Mouse (Mus musculus) limb, embryonic 11.5 days (tissue): ENCODE measurements around the gene Olfr1281. TPM values are rescaled to one million over a fixed set of nuclear protein-coding genes. Genes with fewer than 3 reads are reported as not detected.
"Not testable (repeated sequence)": the region's sequence is repeated elsewhere in the genome, so short reads cannot be mapped to it uniquely, and the experiment has no call there.

Source experiments
- ATAC-seq: fragments of 200-750 bp; cut with Nextera tagmentation; 2 replicates; pipeline ENCODE4 v1.8.0; 2017; ENCODE audit warnings: low read depth; ENCODE audit not compliant: insufficient number of reproducible peaks, low FRiP score, low TSS enrichment
- DNase-seq: peaks from one replicate; pipeline ENCODE4 v3.0.0-alpha.2; 2015; ENCODE audit warnings: low spot score
- H3K27ac ChIP-seq: fragments of 300-500 bp; sonication (generic); replicated peaks from 2 replicates; pipeline ENCODE4 v1.5.1; 2014; ENCODE audit warnings: low read depth, mild to moderate bottlenecking, low read length
- H3K27me3 ChIP-seq: fragments of 300-500 bp; sonication (generic); 2 replicates; pipeline ENCODE4 v1.6.1; 2014; ENCODE audit warnings: mild to moderate bottlenecking, low read length, mixed read lengths; ENCODE audit not compliant: control insufficient read depth, insufficient read depth
- H3K36me3 ChIP-seq: fragments of 300-500 bp; sonication (generic); 2 replicates; pipeline ENCODE4 v1.6.1; 2014; ENCODE audit warnings: mild to moderate bottlenecking, low read length, moderate library complexity, mixed read lengths; ENCODE audit not compliant: control insufficient read depth, insufficient read depth
- H3K4me1 ChIP-seq: fragments of 300-500 bp; sonication (generic); 2 replicates; pipeline ENCODE4 v1.6.1; 2014; ENCODE audit warnings: low read length, mixed read lengths; ENCODE audit not compliant: control insufficient read depth, insufficient read depth
- H3K4me2 ChIP-seq: fragments of 300-500 bp; sonication (generic); 2 replicates; pipeline ENCODE4 v1.6.1; 2014; ENCODE audit warnings: low read depth, mild to moderate bottlenecking, moderate library complexity; ENCODE audit not compliant: severe bottlenecking
- H3K4me3 ChIP-seq: fragments of 300-500 bp; sonication (generic); 2 replicates; pipeline ENCODE4 v1.5.1; 2014; ENCODE audit warnings: low read depth, low read length
- H3K9ac ChIP-seq: fragments of 300-500 bp; sonication (generic); 2 replicates; pipeline ENCODE4 v1.6.1; 2014; ENCODE audit warnings: mild to moderate bottlenecking, low read length
- H3K9me3 ChIP-seq: fragments of 300-500 bp; sonication (generic); 2 replicates; pipeline ENCODE4 v1.6.1; 2016; ENCODE audit warnings: low read length; ENCODE audit not compliant: control insufficient read depth
- WGBS: fragments of 180-500 bp; shearing (Covaris S2); extraction: QIAGEN DNeasy Blood & Tissue Kit; methylation state at CpG from one replicate; pipeline ENCODE4 v1.1.7; 2014; 5-methylcytosine and 5-hydroxymethylcytosine counted together
- polyA plus RNA-seq: library from polyadenylated mRNA; unstranded; fragments of >200 nt; fragmentation: Nextera tagmentation; extraction: Ambion mirVana; gene quantifications from 2 replicates; pipeline ENCODE4 v1.2.1, GENCODE M21; 2014

The Olfr1281 gene
- polyA plus RNA-seq, result not detected in 2 replicates

DNA sequence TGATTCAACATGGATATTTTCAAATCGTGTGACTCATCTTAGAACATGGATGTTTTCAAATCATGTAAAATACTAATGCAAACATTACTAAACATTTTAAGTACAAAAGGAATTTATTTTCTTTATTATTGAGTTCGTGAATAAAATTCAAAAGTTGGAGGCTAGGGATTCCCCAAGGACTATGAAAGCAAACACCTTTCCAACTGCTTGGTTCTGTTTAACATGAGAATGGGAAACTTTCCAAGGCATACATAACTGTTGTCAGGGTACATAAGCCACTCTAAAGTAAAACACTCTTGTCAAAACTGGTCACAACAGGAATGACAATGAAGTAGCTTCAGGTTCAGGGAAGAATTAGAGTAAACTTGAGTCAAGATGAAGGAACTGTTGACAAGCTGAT, at the start of gene Olfr1281:
TSS of gene Olfr1281 (plus strand) at position 301 of the 400 bp plus-strand sequence.
- no peak within 1 kb of the TSS for H3K9ac ChIP-seq
- WGBS, result 75% methylated on average over 2 of the region's 2 CpGs
- DNase-seq (no peak), ATAC-seq (no peak)
- H3K27me3 ChIP-seq, result no peaks in the 10 kb centered on the region
- H3K27ac ChIP-seq, result no peak within 1 kb of the TSS
- no peaks in the 10 kb centered on the region for H3K4me1 ChIP-seq
- no peaks in the 10 kb centered on the region for H3K9me3 ChIP-seq
- no peaks in the 10 kb centered on the region for H3K36me3 ChIP-seq
- H3K4me3 ChIP-seq, result no peak within 1 kb of the TSS
- H3K4me2 ChIP-seq, result no peak within 1 kb of the TSS

DNA sequence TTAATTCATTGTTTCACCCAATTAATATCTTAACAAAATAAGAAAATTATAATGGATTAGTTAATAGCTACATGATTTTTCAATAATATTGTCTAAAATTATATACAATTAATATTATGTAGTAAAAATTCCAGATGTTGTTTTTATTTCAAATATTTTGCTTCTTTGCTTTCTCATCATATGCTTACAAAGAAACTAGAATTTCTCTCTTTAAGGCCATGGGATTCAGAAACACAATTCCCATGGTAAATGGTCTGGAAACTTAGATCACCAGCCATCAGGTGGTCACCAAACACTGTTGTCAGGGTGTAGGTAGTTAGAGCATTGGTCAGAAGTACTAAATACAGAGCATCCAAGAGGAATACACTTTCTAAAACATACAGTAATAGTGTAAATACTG, 36.5 kb upstream of the Olfr1281 start, which contains the start of gene Olfr1278:
TSS of gene Olfr1278 (plus strand) at position 301 of the 400 bp plus-strand sequence.
- ATAC-seq (no peak), DNase-seq (no peak)
- no peaks in the 10 kb centered on the region for H3K4me1 ChIP-seq
- H3K36me3 ChIP-seq, result no peaks in the 10 kb centered on the region
- no peaks in the 10 kb centered on the region for H3K27me3 ChIP-seq
- H3K4me3 ChIP-seq, result no peak within 1 kb of the TSS
- H3K27ac ChIP-seq, result no peak within 1 kb of the TSS
- no peaks in the 10 kb centered on the region for H3K9me3 ChIP-seq
- no peak within 1 kb of the TSS for H3K9ac ChIP-seq
- no peak within 1 kb of the TSS for H3K4me2 ChIP-seq

GRCm38 (mm10) chr2:111298541-111298940, 27.8 kb upstream of the Olfr1281 start:
- Histone ChIP-seq H3K4me3 (no peak overlapping the region), H3K4me2 (no peak overlapping the region)

GRCm38 (mm10) chr2:111300374-111300773, 25.9 kb upstream of the Olfr1281 start, which contains the start of gene Olfr1279:
Olfr1279 (plus strand) TSS chr2:111300635.
- DNase-seq (no peak), ATAC-seq (no peak)
- no peaks in the 10 kb centered on the region for H3K36me3 ChIP-seq
- H3K9ac ChIP-seq, result no peak within 1 kb of the TSS
- H3K9me3 ChIP-seq, result no peaks in the 10 kb centered on the region
- no peak within 1 kb of the TSS for H3K4me3 ChIP-seq
- H3K27me3 ChIP-seq, result no peaks in the 10 kb centered on the region
- H3K27ac ChIP-seq, result no peak within 1 kb of the TSS
- H3K4me2 ChIP-seq, result no peak within 1 kb of the TSS
- no peaks in the 10 kb centered on the region for H3K4me1 ChIP-seq

More at GRCm38 (mm10) chr2:111298541-111298940, 27.8 kb upstream of the Olfr1281 start:
- Histone ChIP-seq H3K4me1 (no peaks in the 10 kb centered on the region), H3K9me3 (no peaks in the 10 kb centered on the region), H3K27me3 (no peaks in the 10 kb centered on the region), H3K9ac (no peak overlapping the region), H3K27ac (no peak overlapping the region), H3K36me3 (no peaks in the 10 kb centered on the region)
- DNase-seq, result no peak
- no peak for ATAC-seq

DNA sequence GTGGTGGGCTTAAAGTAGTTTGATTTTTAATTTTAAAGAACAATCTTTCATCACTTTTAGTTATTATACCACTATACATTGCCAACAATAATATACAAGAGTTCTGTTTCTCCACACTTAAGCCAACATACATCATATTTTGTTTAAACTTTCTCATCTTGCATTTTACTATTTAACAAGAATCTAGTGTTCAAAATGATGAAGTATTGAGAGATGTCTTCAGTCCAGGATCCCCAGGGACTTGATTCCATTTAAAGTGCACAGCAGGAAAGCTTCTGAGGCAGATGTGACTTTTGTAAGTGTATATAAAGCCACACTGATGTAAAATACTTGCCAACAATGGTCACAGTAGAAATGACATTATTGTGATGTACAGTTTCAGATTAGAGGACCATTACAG, 12.6 kb upstream of the Olfr1281 start, which contains the start of gene Olfr1280:
TSS of gene Olfr1280 (plus strand) at position 301 of the 400 bp plus-strand sequence.
- DNase-seq (no peak), ATAC-seq (no peak)
- H3K27ac ChIP-seq, result no peak within 1 kb of the TSS
- H3K4me3 ChIP-seq, result no peak within 1 kb of the TSS
- H3K4me2 ChIP-seq, result no peak within 1 kb of the TSS
- H3K9me3 ChIP-seq, result no peaks in the 10 kb centered on the region
- no peak within 1 kb of the TSS for H3K9ac ChIP-seq
- H3K4me1 ChIP-seq, result no peaks in the 10 kb centered on the region
- no peaks in the 10 kb centered on the region for H3K27me3 ChIP-seq
- no peaks in the 10 kb centered on the region for H3K36me3 ChIP-seq

DNA sequence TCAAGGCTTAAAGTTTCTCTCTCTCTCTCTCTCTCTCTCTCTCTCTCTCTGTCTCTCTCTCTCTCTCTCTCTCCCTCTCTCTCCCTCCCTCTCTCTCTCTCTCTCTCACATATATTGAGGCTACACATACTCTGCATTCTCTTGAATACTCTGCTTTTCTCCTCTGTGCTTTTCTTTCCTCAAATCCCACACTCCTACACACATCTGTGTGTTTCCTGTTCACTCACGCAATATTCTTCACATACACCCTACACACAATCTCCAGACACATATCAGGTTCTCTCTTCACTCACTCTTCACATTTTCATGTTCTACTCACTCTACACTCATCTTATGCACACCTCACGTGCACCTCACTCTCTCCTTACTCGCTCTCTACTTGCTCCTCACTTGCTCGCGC, 7.4 kb downstream of the Olfr1281 start:
- not testable (repeated sequence) for H3K4me3 ChIP-seq, H3K4me1 ChIP-seq, H3K36me3 ChIP-seq, H3K27ac ChIP-seq, H3K4me2 ChIP-seq, DNase-seq, H3K9ac ChIP-seq, H3K27me3 ChIP-seq, ATAC-seq, H3K9me3 ChIP-seq
- WGBS, result 93% methylated on average over 5 of the region's 5 CpGs

GRCm38 (mm10) chr2:111335976-111336375, 9.7 kb downstream of the Olfr1281 start, which contains the start of gene Olfr1282:
Olfr1282 (minus strand) TSS chr2:111336076.
- DNase-seq (no peak), ATAC-seq (no peak)
- H3K36me3 ChIP-seq, result no peaks in the 10 kb centered on the region
- no peaks in the 10 kb centered on the region for H3K27me3 ChIP-seq
- no peak within 1 kb of the TSS for H3K4me2 ChIP-seq
- H3K4me1 ChIP-seq, result no peaks in the 10 kb centered on the region
- H3K9ac ChIP-seq, result no peak within 1 kb of the TSS
- 74% methylated on average over 2 of the region's 2 CpGs for WGBS
- H3K4me3 ChIP-seq, result no peak within 1 kb of the TSS
- H3K9me3 ChIP-seq, result no peaks in the 10 kb centered on the region
- no peak within 1 kb of the TSS for H3K27ac ChIP-seq

DNA sequence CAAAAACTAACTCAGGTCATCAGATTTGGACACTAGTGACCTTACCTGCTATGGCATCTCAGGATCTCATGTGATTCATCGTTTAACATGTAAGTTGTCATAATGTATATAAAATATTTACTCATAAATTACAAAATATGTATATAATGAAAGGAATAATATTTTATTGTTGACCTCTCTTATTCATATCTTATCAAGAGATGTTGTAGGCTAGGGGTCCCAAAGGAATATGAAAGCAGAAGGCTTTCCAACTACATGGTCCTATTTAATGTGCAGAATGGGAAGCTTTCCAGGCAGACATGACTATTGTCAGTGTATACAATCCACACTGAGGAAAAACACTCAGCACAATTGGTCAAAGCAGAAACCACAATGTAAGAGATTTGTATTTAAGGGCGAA, 40.2 kb downstream of the Olfr1281 start, which contains the start of gene Olfr1283:
TSS of gene Olfr1283 (plus strand) at position 301 of the 400 bp plus-strand sequence.
- Histone ChIP-seq H3K27ac (no peak within 1 kb of the TSS), H3K4me1 (no peaks in the 10 kb centered on the region), H3K27me3 (no peaks in the 10 kb centered on the region), H3K9me3 (no peaks in the 10 kb centered on the region), H3K36me3 (no peaks in the 10 kb centered on the region), H3K9ac (no peak within 1 kb of the TSS), H3K4me2 (no peak within 1 kb of the TSS), H3K4me3 (no peak within 1 kb of the TSS)
- DNase-seq, result no peak
- ATAC-seq, result no peak
- WGBS, result 78% methylated on average over 2 of the region's 2 CpGs

- H3K27me3 ChIP-seq, result no peaks in the 10 kb centered on the region
- DNase-seq (no peak), ATAC-seq (no peak)
- no peaks in the 10 kb centered on the region for H3K4me1 ChIP-seq
- 88% methylated on average over 1 of the region's 1 CpGs for WGBS
- H3K9me3 ChIP-seq, result no peaks in the 10 kb centered on the region
- no peaks in the 10 kb centered on the region for H3K36me3 ChIP-seq
- no peak within 1 kb of the TSS for H3K4me2 ChIP-seq
- no peak within 1 kb of the TSS for H3K9ac ChIP-seq
- H3K4me3 ChIP-seq, result no peak within 1 kb of the TSS
- H3K27ac ChIP-seq, result no peak within 1 kb of the TSS
Observed at GRCm38 (mm10) chr2:111375222-111375621, 48.9 kb downstream of the Olfr1281 start, which contains the start of gene Olfr1284. Olfr1284 (plus strand) TSS chr2:111375522.
